In the genomic region with DNA sequence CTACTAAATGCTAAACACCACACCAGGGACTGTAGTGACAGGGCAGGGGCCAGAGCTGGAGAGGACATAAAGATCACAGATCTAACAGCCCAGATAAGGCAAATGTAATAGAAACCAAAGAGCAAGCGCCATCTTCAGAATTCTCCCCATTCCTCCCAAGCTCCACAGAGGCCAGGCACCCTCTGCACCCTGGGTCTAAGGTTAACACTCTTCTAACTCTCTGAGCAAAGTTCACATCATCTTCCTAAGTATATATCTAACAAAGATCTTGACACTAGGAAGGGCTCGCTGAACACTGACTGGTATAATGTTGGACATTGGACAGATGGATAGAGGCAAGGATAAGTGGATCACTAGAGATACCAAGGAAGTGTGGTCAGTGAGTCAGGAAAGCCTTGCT, we compare ENCODE assay signal across 20 mouse cellular contexts. TPM values are rescaled to one million over a fixed set of nuclear protein-coding genes. Genes with fewer than 3 reads are reported as not detected.
DNase-seq lines count a peak whose midpoint lies in the region; ATAC-seq and TF ChIP-seq lines count a peak whose summit lies in the region.
"Had no signal": no experiment of that assay in that cellular context is flagged by ENCODE, and none has a peak within 500 bp of the region (broad histone marks: within the 10 kb centered on the region; RNA-seq: fewer than 3 reads in every experiment).

No protein-coding gene starts in this region.

- H3K36me3 ChIP-seq in liver, adult 2 months (ENCODE audit: control insufficient read depth, insufficient read depth, low read length): no peaks in the 10 kb centered on the region
- H3K36me3 ChIP-seq in liver, postnatal 0 days (replicated peaks; ENCODE audit: insufficient read depth, low read length): no peaks in the 10 kb centered on the region
- H3K36me3 ChIP-seq: hindbrain, embryonic 12.5 days; limb, embryonic 15.5 days; liver, embryonic 15.5 days; midbrain, embryonic 10.5 days; neural tube, embryonic 15.5 days; stomach, embryonic 15.5 days had no signal

- no peak for TF ChIP-seq CTCF in gastrocnemius, adult 2 months (IDR thresholded peaks at IDR 0.05)
- no peak for TF ChIP-seq CTCF in liver, adult 2 months (IDR thresholded peaks at IDR 0.05; ENCODE audit: low read depth, low read length)
- TF ChIP-seq CTCF in liver, postnatal 0 days (IDR thresholded peaks at IDR 0.05; ENCODE audit: low read depth): no peak

- DNase-seq in gastrocnemius, adult 2 months: no peak
- no peak for DNase-seq in gastrocnemius, postnatal 4 days (ENCODE audit: low spot score in 2 of 2)
- DNase-seq in kidney, adult 11 months: peak; percentile 48
- DNase-seq in kidney, adult 18-20 months: no peak
- DNase-seq in liver, adult 2 months (ENCODE audit: extremely low read depth, low read depth, low spot score): peak; percentile 54
- no peak for DNase-seq in liver, postnatal 0 days
- DNase-seq: cerebellum, adult 8-10 months; right cerebral cortex, adult 18-20 months; right cerebral cortex, postnatal 4 days; thymus, adult 18-20 months; thymus, postnatal 36 days had no signal

- H3K27ac ChIP-seq in gastrocnemius, adult 2 months: peak overlapping the region; percentile 44; the same call in 1 of the 2 replicates
- H3K27ac ChIP-seq in liver, adult 2 months (replicated peaks; ENCODE audit: insufficient read depth, low read depth, low read length): no peak overlapping the region
- H3K27ac ChIP-seq in liver, postnatal 0 days (ENCODE audit: low read depth): no peak overlapping the region
- H3K27ac ChIP-seq: forebrain, embryonic 13.5 days; hindbrain, embryonic 12.5 days; limb, embryonic 15.5 days; liver, embryonic 15.5 days; midbrain, embryonic 10.5 days; neural tube, embryonic 15.5 days had no signal

- no peak overlapping the region for H3K4me3 ChIP-seq in gastrocnemius, adult 2 months
- H3K4me3 ChIP-seq in liver, adult 2 months (ENCODE audit: insufficient read depth, low read depth, low read length): no peak overlapping the region
- no peak overlapping the region for H3K4me3 ChIP-seq in liver, postnatal 0 days (ENCODE audit: low read depth, low read length)
- H3K4me3 ChIP-seq: forebrain, embryonic 13.5 days; hindbrain, embryonic 12.5 days; left cerebral cortex, adult 2 months; limb, embryonic 15.5 days; liver, embryonic 15.5 days; midbrain, embryonic 10.5 days; neural tube, embryonic 15.5 days; stomach, embryonic 15.5 days had no signal

- intact Hi-C loops in gastrocnemius, adult 2 months (cut with DNase I): no loop called here

- no peak overlapping the region for H3K4me2 ChIP-seq in liver, postnatal 0 days (ENCODE audit: low read depth, low read length)
- H3K4me2 ChIP-seq: forebrain, embryonic 13.5 days; hindbrain, embryonic 12.5 days; limb, embryonic 15.5 days; liver, embryonic 15.5 days; neural tube, embryonic 15.5 days; stomach, embryonic 15.5 days had no signal

- no peak overlapping the region for H3K9ac ChIP-seq in liver, adult 2 months (ENCODE audit: low read depth, low read length)
- H3K9ac ChIP-seq in liver, postnatal 0 days (replicated peaks): no peak overlapping the region
- H3K9ac ChIP-seq: forebrain, embryonic 13.5 days; hindbrain, embryonic 12.5 days; limb, embryonic 15.5 days; liver, embryonic 15.5 days; neural tube, embryonic 15.5 days; stomach, embryonic 15.5 days had no signal

- no peak for TF ChIP-seq POLR2A in liver, adult 2 months (IDR thresholded peaks at IDR 0.05; ENCODE audit: extremely low read depth, insufficient read depth, low read length)

- H3K79me2 ChIP-seq in liver, adult 2 months (ENCODE audit: control insufficient read depth, insufficient read depth, low read length): peaks cover 17% of the 10 kb centered on the region

- H3K9me3 ChIP-seq in liver, postnatal 0 days (ENCODE audit: low read length): no peaks in the 10 kb centered on the region
- H3K9me3 ChIP-seq: forebrain, embryonic 13.5 days; hindbrain, embryonic 12.5 days; limb, embryonic 15.5 days; liver, embryonic 15.5 days; midbrain, embryonic 10.5 days; neural tube, embryonic 15.5 days; stomach, embryonic 15.5 days had no signal

- H3K4me1 ChIP-seq in liver, adult 2 months (ENCODE audit: control insufficient read depth, insufficient read depth, low read length): peaks cover 25% of the 10 kb centered on the region
- H3K4me1 ChIP-seq in liver, postnatal 0 days (ENCODE audit: insufficient read depth): peaks cover 44% of the 10 kb centered on the region

- WGBS in liver, adult 2 months: 69% methylated on average over 2 of the region's 2 CpGs
- 89% methylated on average over 2 of the region's 2 CpGs for WGBS in liver, postnatal 0 days (ENCODE audit: insufficient replicate concordance)

- H3K27me3 ChIP-seq in liver, adult 2 months (ENCODE audit: control insufficient read depth, insufficient read depth, low read length): no peaks in the 10 kb centered on the region
- H3K27me3 ChIP-seq in liver, postnatal 0 days (ENCODE audit: insufficient read depth, low read length): no peaks in the 10 kb centered on the region
- H3K27me3 ChIP-seq: forebrain, embryonic 13.5 days; hindbrain, embryonic 12.5 days; limb, embryonic 15.5 days; liver, embryonic 15.5 days; neural tube, embryonic 15.5 days; stomach, embryonic 15.5 days had no signal

- TF ChIP-seq EP300 in liver, postnatal 0 days (IDR thresholded peaks at IDR 0.05; ENCODE audit: low read depth): no peak

- ATAC-seq in liver, postnatal 0 days: no peak
- ATAC-seq in frontal cortex, adult (ENCODE audit: low TSS enrichment): no peak
- ATAC-seq: forebrain, embryonic 13.5 days had no signal

RNA-seq across cellular contexts. Expression of a gene that starts 22.1 kb away (rescaled TPM):
- total RNA-seq in gastrocnemius, adult 2 months (2021): 100 to 1,000 TPM; 158 to 227 TPM
- total RNA-seq in gastrocnemius, postnatal 4 days (2021): 100 to 1,000 TPM; 114 to 144 TPM
- total RNA-seq in liver, adult 2 months (2014; rRNA removed): 41.0 and 47.2 TPM in 2 replicates
- polyA plus RNA-seq in liver, adult 2 months (2012; rRNA removed): 10.4 and 12.0 TPM in 2 replicates
- polyA plus RNA-seq in liver, postnatal 0 days (2015; fragmentation: Nextera tagmentation; extraction: Ambion mirVana): 28.2 and 30.4 TPM in 2 replicates

Comparison
In these comparisons a context has a peak if more than half of its experiments do, and no peak if none do; other contexts are left out.
1. DNase-seq: peak in kidney, adult 11 months (single experiment) and liver, adult 2 months (single experiment); none in gastrocnemius, adult 2 months (single experiment), gastrocnemius, postnatal 4 days (0 of 2), kidney, adult 18-20 months (single experiment) and liver, postnatal 0 days (single experiment).